Mouse (Mus musculus) ES-Bruce4 (cell line): ENCODE data around the gene Krt27. TPM values are rescaled to one million over a fixed set of nuclear protein-coding genes. Genes with fewer than 3 reads are reported as not detected.

Experiments
- H3K27ac ChIP-seq: 2 replicates; pipeline ENCODE4 v1.5.1; 2012; ENCODE audit warnings: low read length, inconsistent platforms; ENCODE audit not compliant: insufficient read depth
- H3K27me3 ChIP-seq: 2 replicates; pipeline ENCODE4 v1.6.1; 2012; ENCODE audit warnings: mild to moderate bottlenecking, low read length, inconsistent platforms; ENCODE audit not compliant: control insufficient read depth, poor library complexity, insufficient read depth, severe bottlenecking
- H3K36me3 ChIP-seq: 2 replicates; pipeline ENCODE4 v1.6.1; 2012; ENCODE audit warnings: inconsistent platforms, mild to moderate bottlenecking, low read length, moderate library complexity; ENCODE audit not compliant: control insufficient read depth, poor library complexity, insufficient read depth, severe bottlenecking
- H3K4me1 ChIP-seq: one replicate; pipeline ENCODE4 v1.8.1; 2011; ENCODE audit warnings: low read length; ENCODE audit not compliant: control insufficient read depth, insufficient read depth
- H3K4me3 ChIP-seq: 2 replicates; pipeline ENCODE4 v1.5.1; 2011; ENCODE audit warnings: low read depth, mild to moderate bottlenecking, low read length
- H3K9ac ChIP-seq: 2 replicates; pipeline ENCODE4 v1.6.1; 2012; ENCODE audit warnings: low read depth, mild to moderate bottlenecking, inconsistent platforms; ENCODE audit not compliant: poor library complexity, severe bottlenecking
- H3K9me3 ChIP-seq: replicated peaks from 2 replicates; pipeline ENCODE4 v1.6.1; 2012; ENCODE audit warnings: mild to moderate bottlenecking, low read length, inconsistent platforms; ENCODE audit not compliant: control insufficient read depth, poor library complexity, insufficient read depth, severe bottlenecking
- CTCF ChIP-seq: IDR thresholded peaks from one replicate; pipeline ENCODE4 v1.8.1; 2011; ENCODE audit warnings: low read depth, low read length
- EP300 ChIP-seq: IDR thresholded peaks from 2 replicates; pipeline ENCODE4 v1.6.1; 2011; ENCODE audit warnings: low read depth, low read length; ENCODE audit not compliant: insufficient read depth
- POLR2A ChIP-seq: IDR thresholded peaks from one replicate; pipeline ENCODE4 v1.8.1; 2011; ENCODE audit warnings: low read length; ENCODE audit not compliant: insufficient read depth
- polyA plus RNA-seq: library from polyadenylated mRNA; stranded (reverse); fragments of >200 nt; gene quantifications from 2 replicates; pipeline ENCODE4 v1.2.4, GENCODE M21; 2011; ENCODE audit warnings: low read depth; ENCODE audit not compliant: missing spikeins, insufficient read depth, insufficient read length

The Krt27 gene
- polyA plus RNA-seq, 1 experiment = not detected

- Histone ChIP-seq H3K4me1 (no peaks in the 10 kb centered on the region), H3K9me3 (no peaks in the 10 kb centered on the region), H3K9ac (no peak within 1 kb of the TSS), H3K27me3 (no peaks in the 10 kb centered on the region), H3K4me3 (no peak within 1 kb of the TSS), H3K36me3 (no peaks in the 10 kb centered on the region), H3K27ac (no peak within 1 kb of the TSS)
- TF ChIP-seq POLR2A = no peak
- TF ChIP-seq CTCF = no peak
- TF ChIP-seq EP300 = no peak
Observed at GRCm38 (mm10) chr11:99337866-99338265, 13.0 kb downstream of the Krt27 start, which contains the start of gene Krt26. TSS of gene Krt26 (minus strand) at chr11:99337966.

- H3K27ac ChIP-seq = no peak overlapping the region
- H3K36me3 ChIP-seq = no peaks in the 10 kb centered on the region
- no peak overlapping the region for H3K9ac ChIP-seq
- no peaks in the 10 kb centered on the region for H3K9me3 ChIP-seq
- H3K4me1 ChIP-seq = no peaks in the 10 kb centered on the region
- TF ChIP-seq POLR2A (no peak), EP300 (no peak), CTCF (no peak)
- H3K27me3 ChIP-seq = no peaks in the 10 kb centered on the region
- no peak overlapping the region for H3K4me3 ChIP-seq
Observed at GRCm38 (mm10) chr11:99333426-99333825, 17.5 kb downstream of the Krt27 start.

DNA sequence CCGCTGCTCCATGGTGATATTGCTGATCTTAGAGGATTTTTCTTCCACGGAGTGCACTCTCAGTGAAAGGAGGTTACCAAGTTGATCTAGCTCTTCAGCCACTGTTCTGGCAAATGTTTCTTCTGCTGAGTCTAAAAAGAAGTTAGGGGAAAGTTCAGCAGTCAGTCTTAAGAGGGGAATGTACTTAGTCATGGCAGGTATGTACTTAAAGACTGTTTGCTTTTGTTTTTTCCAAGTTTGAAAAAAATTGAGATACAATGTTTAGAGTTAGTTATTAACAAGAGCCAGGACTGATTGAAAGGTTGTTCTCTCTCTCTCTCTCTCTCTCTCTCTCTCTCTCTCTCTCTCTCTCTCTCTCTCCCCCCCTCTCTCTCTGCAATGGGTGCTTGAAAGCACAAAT lies 21.2 kb downstream of the Krt27 start:
- TF ChIP-seq POLR2A (no peak), EP300 (no peak), CTCF (no peak)
- no peak overlapping the region for H3K4me3 ChIP-seq
- no peak overlapping the region for H3K27ac ChIP-seq
- H3K36me3 ChIP-seq = no peaks in the 10 kb centered on the region
- H3K4me1 ChIP-seq = no peaks in the 10 kb centered on the region
- H3K9ac ChIP-seq = no peak overlapping the region
- H3K9me3 ChIP-seq = no peaks in the 10 kb centered on the region
- no peaks in the 10 kb centered on the region for H3K27me3 ChIP-seq

GRCm38 (mm10) chr11:99322851-99323250 lies 28.1 kb downstream of the Krt27 start, which contains the start of gene Krt25:
TSS of gene Krt25 (minus strand) at chr11:99322951.
- TF ChIP-seq CTCF (no peak), EP300 (no peak), POLR2A (no peak)
- no peaks in the 10 kb centered on the region for H3K9me3 ChIP-seq
- H3K27ac ChIP-seq = no peak within 1 kb of the TSS
- H3K4me1 ChIP-seq = no peaks in the 10 kb centered on the region
- no peak within 1 kb of the TSS for H3K9ac ChIP-seq
- no peaks in the 10 kb centered on the region for H3K36me3 ChIP-seq
- no peaks in the 10 kb centered on the region for H3K27me3 ChIP-seq
- no peak within 1 kb of the TSS for H3K4me3 ChIP-seq

- Histone ChIP-seq H3K4me1 (no peaks in the 10 kb centered on the region), H3K36me3 (no peaks in the 10 kb centered on the region), H3K9ac (no peak overlapping the region), H3K27ac (no peak overlapping the region), H3K4me3 (no peak overlapping the region), H3K27me3 (no peaks in the 10 kb centered on the region), H3K9me3 (no peaks in the 10 kb centered on the region)
- TF ChIP-seq CTCF = no peak
- no peak for TF ChIP-seq EP300
- no peak for TF ChIP-seq POLR2A
Observed at GRCm38 (mm10) chr11:99321094-99321493, 29.8 kb downstream of the Krt27 start.

GRCm38 (mm10) chr11:99319127-99319526 lies 31.8 kb downstream of the Krt27 start:
- Histone ChIP-seq H3K4me3 (no peak overlapping the region), H3K9ac (no peak overlapping the region), H3K27me3 (no peaks in the 10 kb centered on the region), H3K36me3 (no peaks in the 10 kb centered on the region), H3K27ac (no peak overlapping the region), H3K9me3 (no peaks in the 10 kb centered on the region), H3K4me1 (no peaks in the 10 kb centered on the region)
- TF ChIP-seq CTCF = no peak
- TF ChIP-seq POLR2A = no peak
- TF ChIP-seq EP300 = no peak
